Mouse (Mus musculus) liver, postnatal 0 days (tissue): Measurements from ENCODE around the gene Dnaaf3.

ENCODE experiments used
- CTCF ChIP-seq: sonication (generic); IDR thresholded peaks from 2 replicates; pipeline ENCODE4 v1.5.1; 2016; ENCODE audit warnings: antibody characterized with exemption, low read depth
- EP300 ChIP-seq: IDR thresholded peaks from 2 replicates; pipeline ENCODE4 v1.6.1; 2016; ENCODE audit warnings: antibody characterized with exemption, low read depth, mild to moderate bottlenecking

GRCm38 (mm10) chr7:4523205-4524130 lies 8.8 kb downstream of the Dnaaf3 start:
- TF ChIP-seq CTCF (no peak), EP300 (no peak)
